Mouse (Mus musculus): ENCODE measurements around the gene Sos1. TPM values are rescaled to one million over a fixed set of nuclear protein-coding genes. Genes with fewer than 3 reads are reported as not detected.

The Sos1 gene
- polyA plus RNA-seq, 1 experiment = 14.2 TPM

GRCm38 (mm10) chr17:80434430-80434829 lies 45.8 kb downstream of the Sos1 start:
- no peak overlapping the region for H3K4me3 ChIP-seq (ENCODE audit: insufficient read depth, low read length)
- TF ChIP-seq CTCF (IDR thresholded peaks at IDR 0.05; ENCODE audit: extremely low read depth, insufficient read depth, low read length) = no peak
- no peak for TF ChIP-seq POLR2A (IDR thresholded peaks at IDR 0.05; ENCODE audit: extremely low read depth, insufficient read depth, low read length)
- H3K4me1 ChIP-seq (ENCODE audit: control insufficient read depth, insufficient read depth, low read length) = peaks cover 5% of the 10 kb centered on the region
- H3K27ac ChIP-seq (ENCODE audit: insufficient read depth, low read length) = no peak overlapping the region

GRCm38 (mm10) chr17:80431997-80432396 lies 48.3 kb downstream of the Sos1 start:
- no peak overlapping the region for H3K4me3 ChIP-seq (ENCODE audit: insufficient read depth, low read length)
- H3K27ac ChIP-seq (ENCODE audit: insufficient read depth, low read length) = no peak overlapping the region
- peaks cover 11% of the 10 kb centered on the region for H3K4me1 ChIP-seq (ENCODE audit: control insufficient read depth, insufficient read depth, low read length)
- TF ChIP-seq POLR2A (IDR thresholded peaks at IDR 0.05; ENCODE audit: extremely low read depth, insufficient read depth, low read length) (no peak), CTCF (IDR thresholded peaks at IDR 0.05; ENCODE audit: extremely low read depth, insufficient read depth, low read length) (no peak)

GRCm38 (mm10) chr17:80427966-80428365 lies 52.3 kb downstream of the Sos1 start:
- Histone ChIP-seq H3K4me1 (ENCODE audit: control insufficient read depth, insufficient read depth, low read length) (peaks cover 9% of the 10 kb centered on the region), H3K4me3 (ENCODE audit: insufficient read depth, low read length) (no peak overlapping the region), H3K27ac (ENCODE audit: insufficient read depth, low read length) (peak overlapping the region; percentile 88)
- no peak for TF ChIP-seq CTCF (IDR thresholded peaks at IDR 0.05; ENCODE audit: extremely low read depth, insufficient read depth, low read length)
- no peak for TF ChIP-seq POLR2A (IDR thresholded peaks at IDR 0.05; ENCODE audit: extremely low read depth, insufficient read depth, low read length)

- TF ChIP-seq POLR2A (IDR thresholded peaks at IDR 0.05; ENCODE audit: extremely low read depth, insufficient read depth, low read length) (no peak), CTCF (IDR thresholded peaks at IDR 0.05; ENCODE audit: extremely low read depth, insufficient read depth, low read length) (no peak)
- Histone ChIP-seq H3K27ac (ENCODE audit: insufficient read depth, low read length) (peak overlapping the region; percentile 57), H3K4me3 (ENCODE audit: insufficient read depth, low read length) (no peak overlapping the region), H3K4me1 (ENCODE audit: control insufficient read depth, insufficient read depth, low read length) (peaks cover 7% of the 10 kb centered on the region)
Observed at GRCm38 (mm10) chr17:80426901-80427300, 53.4 kb downstream of the Sos1 start.

GRCm38 (mm10) chr17:80426171-80426570 lies 54.1 kb downstream of the Sos1 start:
- TF ChIP-seq POLR2A (IDR thresholded peaks at IDR 0.05; ENCODE audit: extremely low read depth, insufficient read depth, low read length) = no peak
- no peak for TF ChIP-seq CTCF (IDR thresholded peaks at IDR 0.05; ENCODE audit: extremely low read depth, insufficient read depth, low read length)
- H3K27ac ChIP-seq (ENCODE audit: insufficient read depth, low read length) = peak overlapping the region; percentile 57

GRCm38 (mm10) chr17:80420998-80421397 lies 59.3 kb downstream of the Sos1 start:
- TF ChIP-seq POLR2A (IDR thresholded peaks at IDR 0.05; ENCODE audit: extremely low read depth, insufficient read depth, low read length) (no peak), CTCF (IDR thresholded peaks at IDR 0.05; ENCODE audit: extremely low read depth, insufficient read depth, low read length) (no peak)
- H3K4me1 ChIP-seq (ENCODE audit: control insufficient read depth, insufficient read depth, low read length) = no peaks in the 10 kb centered on the region
- H3K4me3 ChIP-seq (ENCODE audit: insufficient read depth, low read length) = no peak overlapping the region
- H3K27ac ChIP-seq (ENCODE audit: insufficient read depth, low read length) = no peak overlapping the region

More at GRCm38 (mm10) chr17:80426171-80426570, 54.1 kb downstream of the Sos1 start:
- Histone ChIP-seq H3K4me3 (ENCODE audit: insufficient read depth, low read length) (no peak overlapping the region), H3K4me1 (ENCODE audit: control insufficient read depth, insufficient read depth, low read length) (peaks cover 7% of the 10 kb centered on the region)

- Histone ChIP-seq H3K27ac (ENCODE audit: insufficient read depth, low read length) (no peak overlapping the region), H3K4me1 (ENCODE audit: control insufficient read depth, insufficient read depth, low read length) (no peaks in the 10 kb centered on the region), H3K4me3 (ENCODE audit: insufficient read depth, low read length) (no peak overlapping the region)
- no peak for TF ChIP-seq CTCF (IDR thresholded peaks at IDR 0.05; ENCODE audit: extremely low read depth, insufficient read depth, low read length)
- no peak for TF ChIP-seq POLR2A (IDR thresholded peaks at IDR 0.05; ENCODE audit: extremely low read depth, insufficient read depth, low read length)
Observed at GRCm38 (mm10) chr17:80418572-80419210, 61.6 kb downstream of the Sos1 start.

- H3K4me3 ChIP-seq (ENCODE audit: insufficient read depth, low read length) = no peak overlapping the region
- no peaks in the 10 kb centered on the region for H3K4me1 ChIP-seq (ENCODE audit: control insufficient read depth, insufficient read depth, low read length)
- TF ChIP-seq CTCF (IDR thresholded peaks at IDR 0.05; ENCODE audit: extremely low read depth, insufficient read depth, low read length) = no peak
- H3K27ac ChIP-seq (ENCODE audit: insufficient read depth, low read length) = no peak overlapping the region
Observed at GRCm38 (mm10) chr17:80411182-80411581, 69.1 kb downstream of the Sos1 start.

- no peak for TF ChIP-seq POLR2A (IDR thresholded peaks at IDR 0.05; ENCODE audit: extremely low read depth, insufficient read depth, low read length)
- no peak for TF ChIP-seq CTCF (IDR thresholded peaks at IDR 0.05; ENCODE audit: extremely low read depth, insufficient read depth, low read length)
- no peaks in the 10 kb centered on the region for H3K4me1 ChIP-seq (ENCODE audit: control insufficient read depth, insufficient read depth, low read length)
- H3K27ac ChIP-seq (ENCODE audit: insufficient read depth, low read length) = no peak overlapping the region
- H3K4me3 ChIP-seq (ENCODE audit: insufficient read depth, low read length) = no peak overlapping the region
Observed at GRCm38 (mm10) chr17:80398243-80398642, 82.0 kb downstream of the Sos1 start.
